Mouse (Mus musculus) frontal cortex, postnatal 25 days (tissue): ENCODE results near the gene Catip.
"Not testable (repeated sequence)": the region's sequence is repeated elsewhere in the genome, so short reads cannot be mapped to it uniquely, and the experiment has no call there.

ENCODE experiments used
- DNase-seq, 2 experiments: peaks; one replicate each; pipeline ENCODE4 v3.0.0; 2022; ENCODE audit warnings: low spot score in 2 of 2

Gene Catip

DNA sequence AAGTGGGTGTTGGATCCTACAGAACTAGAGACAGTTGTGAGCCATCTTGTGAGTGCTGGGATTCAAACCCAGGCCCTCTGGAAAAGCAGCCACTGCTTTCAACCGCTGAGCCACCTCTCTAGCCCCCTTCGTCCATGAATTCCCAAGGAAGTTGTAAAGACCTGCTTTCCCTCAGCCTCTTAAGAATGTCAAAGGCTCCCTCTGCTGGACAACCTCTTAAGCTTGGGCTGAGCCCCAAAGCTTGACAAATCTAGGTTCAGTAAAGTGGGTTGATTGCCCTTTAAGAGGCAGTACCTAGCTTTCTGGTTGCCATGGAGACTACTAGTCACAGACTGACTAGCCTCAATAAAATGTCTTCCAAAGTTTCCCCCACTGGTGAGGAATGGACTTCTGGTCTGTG lies at the start of gene Catip:
Catip (plus strand) TSS at position 297 of the 400 bp plus-strand sequence.
- DNase-seq = peak; percentile 40 to 61

DNA sequence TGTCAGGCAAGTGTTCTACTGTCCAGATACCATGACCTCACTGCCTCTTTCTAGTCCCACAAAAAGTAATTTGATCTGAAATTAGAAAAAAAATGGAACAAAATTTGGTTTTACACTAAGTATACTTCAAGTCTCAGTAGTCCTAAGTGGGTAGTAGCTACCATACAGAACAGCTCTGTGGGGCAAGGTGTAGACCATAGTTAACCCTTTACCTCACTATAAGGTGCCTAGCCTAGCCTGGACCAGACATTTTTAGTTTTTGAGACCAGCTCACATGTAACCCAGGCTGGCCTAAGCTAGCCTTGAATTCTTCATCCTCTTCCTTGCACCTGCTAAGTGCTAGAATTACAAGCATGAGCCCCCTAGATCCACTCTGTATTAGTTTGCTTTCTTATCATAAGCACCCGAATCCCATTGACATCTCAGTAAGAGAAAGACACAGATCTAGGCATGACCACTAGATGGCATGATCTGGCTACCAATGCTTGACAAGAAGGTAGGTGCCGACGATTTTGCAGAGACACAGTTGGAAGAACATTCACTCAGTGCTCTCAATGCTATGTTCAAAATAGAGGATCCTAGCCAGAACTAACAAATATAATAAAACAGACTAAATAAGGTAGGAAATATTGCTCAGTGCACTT lies 48.7 kb upstream of the Catip start:
- peak in 1 of 2 experiments; percentile 48 for DNase-seq

DNA sequence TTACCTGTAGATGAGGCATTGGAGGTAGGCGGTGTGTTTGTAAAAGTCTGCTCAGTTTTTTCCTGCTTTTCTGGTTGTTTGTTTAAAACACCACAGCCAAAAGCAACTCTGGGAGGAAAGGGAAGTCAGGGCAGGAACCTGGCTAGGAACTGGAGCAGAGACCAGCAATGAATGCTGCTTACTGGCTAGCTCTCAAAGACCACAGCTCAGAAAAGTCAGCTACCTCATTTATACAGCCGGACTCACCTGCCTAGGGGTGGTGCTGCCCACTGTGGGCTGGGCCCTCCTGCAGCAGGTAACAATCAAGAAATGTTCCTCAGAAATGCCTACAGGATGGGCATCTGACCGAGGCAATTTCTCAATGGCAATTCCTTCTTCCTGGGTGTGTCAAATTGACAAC lies 47.1 kb upstream of the Catip start:
- DNase-seq = no peak

DNA sequence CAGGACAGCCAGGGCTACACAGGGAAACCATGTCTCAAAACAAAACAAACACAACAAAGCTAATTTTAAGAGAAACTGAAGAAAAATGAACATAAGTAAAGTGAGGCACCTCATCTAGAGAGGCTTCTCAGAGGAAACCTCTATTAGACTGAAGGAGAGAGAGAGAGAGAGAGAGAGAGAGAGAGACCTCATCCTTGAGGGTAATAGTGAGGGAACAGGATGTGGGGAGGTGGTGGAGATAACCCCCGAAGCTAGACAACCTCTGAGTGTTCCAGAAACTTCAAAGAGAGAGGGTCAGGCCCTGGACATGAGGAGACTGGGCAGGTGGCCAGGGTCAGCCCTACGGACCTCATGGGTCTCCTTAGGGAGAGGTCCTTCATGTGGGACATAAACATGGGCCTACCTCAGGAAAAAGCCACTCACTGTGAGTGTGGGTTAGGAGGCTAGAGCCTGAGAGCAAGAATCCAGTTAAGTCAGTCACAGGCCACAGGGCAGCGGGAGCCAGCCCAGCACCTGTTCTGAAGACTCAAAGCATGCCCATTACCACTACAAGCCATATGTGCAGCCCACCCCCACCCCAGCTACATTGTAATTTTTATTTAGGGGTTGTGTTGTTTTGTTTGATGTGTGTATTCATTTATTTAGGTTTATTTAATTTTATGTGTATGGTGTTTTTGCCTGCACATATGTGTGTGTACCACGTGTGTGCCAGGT lies 45.6 kb upstream of the Catip start:
- DNase-seq = no peak

DNA sequence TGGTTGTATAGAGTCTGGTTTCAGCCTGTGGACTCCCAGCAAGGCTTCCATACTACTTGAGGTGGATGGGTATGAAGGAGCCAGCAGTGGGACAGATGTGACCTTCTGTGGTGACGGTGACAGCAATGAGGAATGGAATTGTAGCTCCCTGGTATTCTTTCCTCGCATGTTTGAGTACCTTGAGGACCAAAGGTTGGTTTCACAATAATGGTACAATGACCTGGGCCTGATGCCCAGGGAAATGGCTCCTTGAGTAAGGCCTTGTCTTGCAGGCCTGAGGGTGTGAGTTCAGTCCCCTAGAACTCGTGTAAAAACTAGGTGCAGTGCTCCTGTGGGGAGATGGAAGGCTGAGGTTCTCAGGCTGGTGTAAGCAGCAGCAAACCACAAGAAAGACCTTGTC lies 43.2 kb upstream of the Catip start:
- no peak for DNase-seq

DNA sequence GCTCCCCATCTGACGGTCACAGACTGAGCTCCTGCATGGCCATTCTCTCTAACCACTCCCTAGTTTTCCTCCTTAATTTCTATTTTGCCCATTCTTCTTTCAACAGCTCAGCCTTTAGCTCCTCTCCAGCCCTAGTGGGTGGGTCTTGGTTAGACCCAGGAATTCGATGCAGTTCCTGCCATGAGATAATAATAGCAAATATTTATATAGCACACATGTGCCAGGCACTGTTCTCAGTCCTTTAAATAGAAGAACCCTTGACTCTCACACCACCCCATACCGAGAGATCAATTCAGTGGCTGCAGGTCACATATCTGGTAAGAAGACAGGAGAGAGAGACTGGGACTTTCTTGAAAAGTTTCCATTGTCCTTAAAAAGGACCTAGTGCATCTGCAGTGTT lies 40.5 kb upstream of the Catip start:
- no peak for DNase-seq

DNA sequence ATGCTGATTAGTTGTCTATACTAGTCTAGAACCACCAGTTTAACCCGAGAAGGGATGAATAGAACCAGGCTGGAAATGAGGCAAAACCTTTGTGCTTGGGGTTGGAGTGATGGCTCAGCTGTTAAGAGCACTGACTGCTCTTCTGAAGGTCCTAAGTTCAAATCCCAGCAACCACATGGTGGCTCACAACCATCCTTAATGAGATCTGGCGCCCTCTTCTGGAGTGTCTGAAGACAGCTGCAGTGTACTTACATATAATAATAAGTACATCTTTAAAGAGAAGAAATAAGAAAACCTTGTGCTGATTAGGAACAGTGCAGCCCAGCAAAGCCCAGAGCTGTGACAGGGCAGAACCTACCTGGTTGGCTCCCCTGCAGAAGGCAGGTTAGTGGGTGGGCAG lies 35.0 kb upstream of the Catip start:
- not testable (repeated sequence) for DNase-seq

DNA sequence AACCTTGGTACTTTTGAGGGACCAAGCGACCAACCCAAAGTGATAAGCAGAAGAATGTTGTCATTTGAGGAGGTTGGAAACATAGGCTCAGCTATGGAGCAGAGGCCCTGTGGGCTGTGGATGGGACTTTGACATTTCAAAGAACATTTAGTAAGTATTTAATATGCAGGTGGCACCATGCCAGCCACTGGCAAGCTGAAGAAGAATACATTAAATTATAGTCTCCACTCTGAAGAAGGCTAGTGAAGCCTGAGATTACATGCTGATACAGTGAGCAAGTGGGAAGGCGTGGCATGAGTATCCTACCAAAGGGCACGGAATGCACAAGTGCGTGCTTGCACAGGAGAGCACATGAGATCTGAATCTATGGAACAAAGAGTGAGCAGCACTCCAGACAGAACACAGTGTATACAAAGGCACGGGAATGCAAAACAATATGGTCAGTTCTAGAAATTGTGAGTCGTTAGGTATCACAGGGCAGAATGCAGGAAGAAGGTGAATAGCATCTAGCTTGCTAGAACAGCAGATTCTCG lies 31.9 kb upstream of the Catip start:
- no peak for DNase-seq

DNA sequence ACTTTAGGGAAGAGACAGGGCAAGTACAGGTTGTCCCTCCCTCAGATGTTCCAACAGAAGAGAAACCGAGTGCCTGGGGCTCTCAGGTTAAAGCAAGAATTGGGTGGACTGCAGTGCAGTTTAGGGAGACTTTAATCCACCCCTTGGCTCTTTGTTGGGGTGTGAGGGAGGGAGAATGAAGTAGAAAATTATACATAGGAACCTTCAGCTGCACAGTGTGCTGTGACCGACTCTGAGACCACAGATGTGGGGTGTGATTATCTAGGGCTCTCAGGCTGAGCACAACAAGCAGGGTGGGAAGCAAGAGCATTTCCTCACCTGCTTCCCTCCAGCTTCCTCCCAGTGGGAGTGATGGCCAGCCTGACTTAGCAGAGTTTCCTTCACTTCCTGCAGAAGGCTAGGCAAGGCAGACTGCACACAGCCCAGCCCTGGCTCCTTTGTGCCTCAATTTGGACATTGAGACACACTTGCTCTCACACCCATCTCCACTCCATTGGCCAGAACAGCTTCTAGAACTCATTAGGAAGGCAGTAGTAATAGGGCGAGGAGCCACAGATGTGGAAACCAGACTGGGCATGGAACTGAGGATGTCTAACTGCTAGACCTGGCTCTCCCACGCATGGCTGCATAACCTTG lies 30.7 kb upstream of the Catip start:
- DNase-seq = no peak

DNA sequence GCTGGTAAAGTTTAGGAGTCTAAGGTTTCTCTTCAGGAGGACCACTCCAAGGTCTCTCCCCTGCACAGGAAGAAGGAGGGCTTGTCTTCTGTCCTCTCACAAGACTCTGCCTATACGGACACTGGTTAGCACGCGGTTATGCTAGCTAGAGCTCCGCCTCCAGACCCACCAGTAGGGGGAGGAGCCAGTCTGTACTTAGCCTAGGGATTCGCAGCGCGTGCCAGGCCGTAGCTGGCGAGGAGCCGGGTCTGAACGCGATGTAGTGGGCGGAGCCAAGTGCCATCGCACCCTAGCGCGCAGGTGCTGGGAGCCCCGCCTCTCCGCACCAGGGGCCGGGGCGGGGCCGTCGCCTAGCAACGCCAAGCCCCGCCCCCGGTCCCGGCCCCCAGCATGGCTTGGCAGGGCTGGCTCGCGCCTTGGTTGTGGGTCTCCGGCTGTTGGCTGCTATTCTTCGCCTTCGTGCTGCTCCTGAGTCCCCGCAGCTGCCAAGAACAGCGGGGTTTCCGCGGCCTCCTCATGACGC lies 29.6 kb upstream of the Catip start:
- DNase-seq = peak; percentile 89 to 91

DNA sequence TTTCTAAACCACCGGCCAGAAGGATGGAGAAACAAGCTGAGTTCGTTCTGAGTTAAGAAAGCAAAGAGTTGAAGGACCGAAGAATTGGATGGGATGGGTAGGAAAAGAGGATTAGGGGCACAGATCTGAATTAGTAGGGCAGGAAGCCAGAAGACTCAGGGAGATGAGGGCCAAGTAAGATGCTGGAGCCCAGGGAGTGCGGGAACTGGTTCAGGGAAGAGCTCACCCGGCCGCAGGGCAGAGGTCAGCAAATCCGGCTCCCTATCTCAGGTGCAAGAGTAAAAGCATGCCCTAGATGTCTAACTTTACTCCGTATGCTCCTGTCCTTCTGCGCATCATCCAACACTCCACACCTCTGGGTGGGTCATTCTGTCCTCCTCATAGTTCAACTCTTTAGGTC lies 29.0 kb upstream of the Catip start:
- DNase-seq = no peak

DNA sequence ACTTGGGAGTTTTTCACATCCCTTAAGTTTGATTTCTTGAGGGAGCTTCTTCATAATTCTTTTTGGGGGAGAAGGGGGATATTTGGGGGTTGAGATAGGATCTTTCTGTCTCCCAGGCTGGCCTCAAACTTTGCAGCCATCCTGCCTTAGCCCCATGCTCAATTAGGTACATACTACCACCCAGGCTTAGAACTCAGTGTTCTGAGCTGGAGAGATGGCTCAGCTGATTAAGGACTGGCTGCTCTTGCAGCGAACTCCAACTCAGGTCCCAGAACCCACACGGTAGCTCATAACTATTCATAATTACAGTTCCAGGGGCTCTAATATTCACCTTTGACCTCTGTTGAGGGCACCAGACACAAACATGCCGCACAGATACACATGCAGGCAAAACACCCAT lies 27.3 kb upstream of the Catip start:
- no peak for DNase-seq

DNA sequence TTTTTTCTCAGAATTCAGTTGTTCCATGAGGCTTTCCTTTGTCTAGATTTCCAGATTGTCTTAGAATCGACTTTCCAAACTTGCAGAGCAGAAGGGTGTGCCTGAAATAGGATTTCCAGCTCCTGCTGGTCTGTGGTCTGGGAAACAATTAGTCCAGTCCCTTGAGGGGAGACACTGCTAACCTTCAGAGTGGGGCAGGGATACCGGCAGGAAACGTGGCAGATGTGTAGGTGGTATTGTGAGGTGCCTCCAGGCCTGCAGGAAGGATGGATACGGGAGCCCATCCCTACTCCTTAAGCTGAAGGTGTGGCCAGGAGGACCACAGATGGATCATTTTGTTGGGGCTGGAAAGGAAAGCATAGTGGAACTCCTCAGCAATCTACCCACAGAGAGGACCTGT lies 26.9 kb upstream of the Catip start:
- no peak for DNase-seq

DNA sequence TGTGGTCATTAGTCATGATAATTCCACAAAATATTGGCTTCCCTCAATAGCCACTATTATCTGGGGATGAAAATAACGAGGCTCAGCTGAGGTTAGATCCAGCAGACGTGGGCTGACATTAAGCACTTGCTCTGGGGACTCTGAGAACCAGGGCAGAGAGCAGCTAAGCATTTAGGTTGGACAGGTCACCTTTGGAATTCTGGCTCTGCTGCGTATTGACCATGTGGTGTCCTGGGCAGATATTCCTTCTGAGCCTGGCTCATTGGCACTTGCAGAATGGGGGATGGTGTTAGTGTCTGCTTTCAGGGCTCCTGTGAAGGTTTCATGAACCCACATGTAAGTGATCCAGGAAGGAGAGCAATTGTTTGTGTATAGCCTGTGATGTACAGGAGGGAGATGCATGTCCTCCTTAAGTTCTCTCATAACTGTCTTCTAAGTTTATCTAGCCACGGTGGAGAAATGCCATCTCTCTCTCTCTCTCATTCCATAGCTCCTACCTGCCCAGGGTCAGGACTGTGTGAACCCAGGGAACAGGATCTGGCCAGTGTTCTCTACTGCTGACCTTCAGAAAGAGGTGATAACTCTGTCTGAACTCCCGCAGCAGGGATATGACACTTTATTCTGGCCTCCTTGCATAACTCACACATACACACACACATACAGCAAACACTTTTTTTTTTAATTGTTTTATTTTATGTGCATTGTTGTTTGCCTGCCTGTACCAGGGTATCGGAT lies 26.3 kb upstream of the Catip start:
- DNase-seq = no peak

DNA sequence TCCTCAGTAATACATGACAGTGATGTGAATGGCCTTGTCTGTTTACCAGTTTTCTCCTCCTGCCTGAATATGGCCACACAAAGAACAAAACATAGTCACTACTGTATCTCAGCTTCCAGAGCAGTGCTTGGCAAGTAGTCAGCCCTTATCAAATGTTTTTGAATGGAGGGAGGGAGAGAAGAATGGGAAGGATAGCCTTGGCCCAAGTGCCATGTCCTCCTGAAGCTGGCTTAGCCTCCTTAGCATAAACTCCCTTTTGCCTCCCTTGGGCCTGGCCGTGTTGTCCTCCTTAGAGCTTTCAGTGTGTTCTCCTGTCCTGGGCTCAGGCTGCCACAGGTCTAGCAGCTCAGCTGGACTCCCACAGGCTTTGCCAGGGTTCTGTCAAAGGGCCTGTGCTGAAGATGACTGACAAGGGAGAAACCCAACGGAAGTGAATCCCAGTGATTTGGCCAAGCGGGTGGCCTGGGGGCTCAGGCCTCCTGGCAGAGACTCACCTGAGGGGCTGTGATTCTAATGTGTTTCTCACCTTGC lies 24.6 kb upstream of the Catip start:
- DNase-seq = no peak

DNA sequence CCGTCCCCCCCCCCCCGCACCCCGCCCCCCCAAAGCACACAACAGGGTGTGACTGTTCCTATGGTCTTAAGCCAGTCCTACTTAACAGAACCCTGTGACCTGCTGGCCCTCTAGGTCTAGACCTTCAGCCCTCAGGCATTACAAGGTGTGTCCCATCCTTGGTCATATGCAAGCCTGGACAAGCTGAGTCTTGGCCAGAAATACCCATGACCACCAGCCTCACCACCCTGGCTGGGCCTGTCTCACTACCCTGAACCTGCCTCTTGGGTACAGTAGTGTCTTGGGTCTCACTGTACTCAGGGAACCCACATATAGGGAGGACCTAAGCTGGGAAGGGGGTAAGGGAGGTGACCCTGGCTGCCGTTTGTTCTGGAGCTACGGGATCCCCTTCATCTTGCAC lies 23.9 kb upstream of the Catip start:
- no peak for DNase-seq

DNA sequence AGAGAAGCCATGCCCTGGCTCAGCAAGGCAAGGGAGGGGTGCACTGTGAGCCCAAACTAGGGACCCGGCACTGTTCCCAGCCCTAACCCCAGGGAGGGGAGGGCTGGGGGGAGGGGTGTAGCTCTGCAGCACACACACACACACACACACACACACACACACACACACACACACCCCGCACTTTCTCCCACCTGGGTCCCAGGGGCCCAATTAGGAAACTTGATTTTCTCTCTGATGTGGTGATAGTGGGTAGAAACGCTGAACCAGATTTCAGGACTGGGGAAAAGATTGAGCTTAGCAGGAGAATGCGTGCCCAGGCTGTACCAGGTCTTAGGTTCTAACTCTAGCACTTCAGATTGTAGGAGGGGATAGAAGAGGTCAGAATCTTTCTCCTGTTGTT lies 23.3 kb upstream of the Catip start:
- DNase-seq = no peak

DNA sequence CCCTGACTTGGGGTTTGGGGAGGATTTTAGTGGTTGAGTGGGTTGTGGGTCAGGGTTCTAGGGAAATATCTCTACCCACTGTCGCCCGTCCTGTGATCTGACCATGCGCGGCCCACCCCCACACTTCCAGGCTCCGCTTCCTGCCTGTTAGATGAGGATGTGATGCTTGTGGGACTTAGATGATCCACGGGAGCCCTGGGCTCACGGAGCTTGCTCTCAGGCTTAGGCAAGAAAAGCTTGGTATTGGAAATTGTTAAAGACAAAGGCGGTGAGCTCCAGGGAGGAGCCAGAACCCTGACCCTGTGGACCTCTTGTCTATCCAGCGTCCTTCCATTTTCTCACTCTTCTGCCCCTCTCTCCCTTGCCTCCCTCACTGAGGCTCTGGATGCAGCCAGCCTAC lies 22.0 kb upstream of the Catip start:
- no peak for DNase-seq

DNA sequence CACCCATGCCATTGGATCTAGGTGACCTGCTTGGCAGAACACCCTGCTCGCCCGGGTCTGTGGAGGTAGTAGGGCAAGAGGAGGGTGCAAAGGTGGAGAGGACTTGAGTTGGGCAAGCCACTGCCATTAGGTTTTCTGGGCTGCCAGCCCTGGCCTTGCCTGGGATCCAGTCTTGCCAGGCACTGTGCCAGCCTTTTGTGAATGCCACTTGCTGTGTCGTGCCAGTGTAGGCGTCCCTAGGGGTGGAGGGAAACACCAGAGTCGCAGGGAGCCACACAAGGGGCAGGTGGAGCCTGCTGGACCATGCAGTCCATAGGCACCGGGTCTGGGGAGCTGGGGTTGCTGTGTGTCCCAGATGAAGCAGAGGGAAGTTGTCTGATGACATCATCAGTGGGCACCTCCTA lies 21.5 kb upstream of the Catip start:
- DNase-seq = no peak

DNA sequence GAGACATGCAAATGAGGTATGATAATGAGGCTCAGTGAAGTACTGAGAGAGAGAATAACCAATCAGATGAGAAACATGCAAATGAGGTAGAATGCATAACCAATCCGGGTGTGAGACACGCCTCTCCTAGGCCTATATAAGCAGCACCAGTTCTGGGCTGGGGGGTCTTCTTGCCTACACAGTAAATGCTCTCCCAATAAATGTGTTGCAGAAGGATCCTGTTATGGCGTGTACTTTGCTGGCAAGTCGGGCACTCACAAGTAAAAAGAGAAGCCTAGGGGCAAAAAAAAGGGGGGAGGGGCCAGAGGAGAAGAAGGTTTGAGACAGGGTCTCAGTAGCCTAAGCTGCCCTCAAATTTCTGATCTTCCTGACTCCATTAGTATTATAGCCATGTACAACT lies 20.9 kb upstream of the Catip start:
- DNase-seq = not testable (repeated sequence)

DNA sequence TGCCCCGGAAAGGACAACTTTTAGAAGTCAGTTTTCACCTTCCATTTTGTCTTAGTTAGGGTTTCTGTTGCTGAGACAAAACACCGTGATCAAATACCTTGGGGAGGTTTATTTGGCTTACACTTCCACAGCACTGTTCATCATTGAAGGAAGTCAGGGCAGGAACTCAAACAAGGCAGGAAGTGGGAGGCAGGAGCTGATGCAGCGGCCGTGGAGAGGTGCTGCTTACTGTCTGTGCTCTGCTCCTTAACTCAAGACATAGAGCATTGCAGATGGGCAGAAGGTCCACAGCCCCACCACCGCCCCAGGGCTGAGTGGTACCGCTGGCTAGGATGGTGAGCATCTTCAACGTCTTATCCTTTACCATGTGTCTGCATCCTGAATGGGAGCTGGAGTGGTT lies 20.0 kb upstream of the Catip start:
- no peak for DNase-seq

DNA sequence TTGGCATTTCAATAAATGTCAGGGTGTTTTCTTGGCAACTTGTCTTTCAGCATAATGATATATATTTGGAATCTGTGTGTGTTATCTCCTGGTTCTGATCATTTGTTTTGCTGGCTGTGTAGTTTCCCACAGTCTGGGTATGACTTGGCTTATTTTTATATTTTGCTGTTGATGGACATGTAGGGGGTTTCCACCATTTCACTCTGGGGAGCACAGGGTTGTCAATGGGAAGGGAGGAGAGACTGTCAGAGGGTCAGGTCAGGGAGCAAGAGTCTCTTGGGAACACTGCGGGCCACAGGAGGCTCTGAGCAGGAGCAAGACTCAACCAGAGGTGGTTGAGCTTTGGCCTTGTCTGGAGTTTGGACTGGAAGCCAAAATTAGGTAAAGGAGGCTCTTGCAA lies 19.6 kb upstream of the Catip start:
- no peak for DNase-seq
